Mouse (Mus musculus): ENCODE data around the gene Apbb1.

Apbb1 gene

GRCm38 (mm10) chr7:105581094-105581703, at the start of gene Apbb1:
Gene Apbb1 (minus strand): TSS chr7:105581653.
- in situ Hi-C loops (cut with MboI, MseI) = no loop called here

GRCm38 (mm10) chr7:105628633-105629032, 47.2 kb upstream of the Apbb1 start:
- in situ Hi-C loops (cut with MboI, MseI) = loop anchor here (10.0 kb wide), 1 partner anchor 224 kb away; the partner anchor contains the start of genes Cnga4 and Fam160a2

GRCm38 (mm10) chr7:105625397-105625796, 43.9 kb upstream of the Apbb1 start:
- in situ Hi-C loops (cut with MboI, MseI) = loop anchor here (10.0 kb wide), 1 partner anchor 221 kb away; the partner anchor contains the start of genes Cnga4 and Fam160a2

GRCm38 (mm10) chr7:105621646-105622292, 40.3 kb upstream of the Apbb1 start:
- in situ Hi-C loops (cut with MboI, MseI) = loop anchor here (10.0 kb wide), 1 partner anchor 217 kb away; the partner anchor contains the start of genes Cnga4 and Fam160a2

GRCm38 (mm10) chr7:105621053-105621452, 39.6 kb upstream of the Apbb1 start:
- in situ Hi-C loops (cut with MboI, MseI) = loop anchor here (10.0 kb wide), 1 partner anchor 216 kb away; the partner anchor contains the start of genes Cnga4 and Fam160a2

- in situ Hi-C loops (cut with MboI, MseI) = loop anchor here (10.0 kb wide), 1 partner anchor 215 kb away; the partner anchor contains the start of genes Cnga4 and Fam160a2
Observed at GRCm38 (mm10) chr7:105619701-105620100, 38.2 kb upstream of the Apbb1 start.

GRCm38 (mm10) chr7:105617810-105618209, 36.4 kb upstream of the Apbb1 start:
- in situ Hi-C loops (cut with MboI, MseI) = no loop called here

GRCm38 (mm10) chr7:105616561-105616960, 35.1 kb upstream of the Apbb1 start:
- in situ Hi-C loops (cut with MboI, MseI) = no loop called here

GRCm38 (mm10) chr7:105615720-105616119, 34.3 kb upstream of the Apbb1 start:
- in situ Hi-C loops (cut with MboI, MseI) = no loop called here

GRCm38 (mm10) chr7:105614400-105614799, 32.9 kb upstream of the Apbb1 start:
- in situ Hi-C loops (cut with MboI, MseI) = no loop called here

- in situ Hi-C loops (cut with MboI, MseI) = no loop called here
Observed at GRCm38 (mm10) chr7:105611767-105612166, 30.3 kb upstream of the Apbb1 start.

- in situ Hi-C loops (cut with MboI, MseI) = no loop called here
Observed at GRCm38 (mm10) chr7:105608467-105608866, 27.0 kb upstream of the Apbb1 start.

- in situ Hi-C loops (cut with MboI, MseI) = no loop called here
Observed at GRCm38 (mm10) chr7:105602860-105603623, 21.6 kb upstream of the Apbb1 start.

- in situ Hi-C loops (cut with MboI, MseI) = no loop called here
Observed at GRCm38 (mm10) chr7:105590097-105590496, 8.6 kb upstream of the Apbb1 start.

GRCm38 (mm10) chr7:105588325-105588912, 7.0 kb upstream of the Apbb1 start:
- in situ Hi-C loops (cut with MboI, MseI) = no loop called here

- in situ Hi-C loops (cut with MboI, MseI) = no loop called here
Observed at GRCm38 (mm10) chr7:105581959-105582358, 506 bp upstream of the Apbb1 start.

- in situ Hi-C loops (cut with MboI, MseI) = no loop called here
Observed at GRCm38 (mm10) chr7:105580627-105581089, 795 bp downstream of the Apbb1 start.

GRCm38 (mm10) chr7:105578481-105578880, 3.0 kb downstream of the Apbb1 start:
- in situ Hi-C loops (cut with MboI, MseI) = no loop called here

- in situ Hi-C loops (cut with MboI, MseI) = no loop called here
Observed at GRCm38 (mm10) chr7:105577377-105577871, 4.0 kb downstream of the Apbb1 start.

- in situ Hi-C loops (cut with MboI, MseI) = no loop called here
Observed at GRCm38 (mm10) chr7:105576166-105576748, 5.2 kb downstream of the Apbb1 start.

- in situ Hi-C loops (cut with MboI, MseI) = no loop called here
Observed at GRCm38 (mm10) chr7:105574537-105574936, 6.9 kb downstream of the Apbb1 start.
